In genomic region chr12:76195912-76196708, GRCm38 (mm10) we compare ENCODE assay signal across 8 mouse cellular contexts. TPM values are rescaled to one million over a fixed set of nuclear protein-coding genes. Genes with fewer than 3 reads are reported as not detected.
DNase-seq lines count a peak whose midpoint lies in the region; ATAC-seq and TF ChIP-seq lines count a peak whose summit lies in the region.

No protein-coding gene starts in this region.

- peaks cover 7% of the 10 kb centered on the region for H3K4me1 ChIP-seq in hindbrain, postnatal 0 days (ENCODE audit: insufficient read depth, low read length)

- intact Hi-C loops in left cerebral cortex, adult 2 months (cut with DNase I) = loop anchor here (2.0 to 5.0 kb wide), 2 partner anchors 146 to 409 kb away; no protein-coding TSS in a partner anchor

- peak overlapping the region; percentile 18 for H3K9ac ChIP-seq in hindbrain, postnatal 0 days (replicated peaks; ENCODE audit: low read length)

- TF ChIP-seq CTCF in hindbrain, postnatal 0 days (IDR thresholded peaks at IDR 0.05; ENCODE audit: low read depth) = no peak
- no peak for TF ChIP-seq CTCF in left cerebral cortex, adult 2 months (IDR thresholded peaks at IDR 0.05)

- no peaks in the 10 kb centered on the region for H3K9me3 ChIP-seq in hindbrain, postnatal 0 days (ENCODE audit: low read length)

- ATAC-seq in hindbrain, postnatal 0 days = peak; percentile 83

- WGBS in hindbrain, postnatal 0 days = under 1% methylated on average over 22 of the region's 22 CpGs
- 2% methylated on average over 22 of the region's 22 CpGs for WGBS in macrophage (ENCODE audit: missing documents)

- H3K4me2 ChIP-seq in hindbrain, postnatal 0 days (ENCODE audit: low read depth, low read length) = peak overlapping the region; percentile 63

- no peaks in the 10 kb centered on the region for H3K79me2 ChIP-seq in macrophage (ENCODE audit: inconsistent target)

- no peaks in the 10 kb centered on the region for H3K36me3 ChIP-seq in hindbrain, postnatal 0 days (ENCODE audit: insufficient read depth, low read length)
- no peaks in the 10 kb centered on the region for H3K36me3 ChIP-seq in macrophage (ENCODE audit: inconsistent target)

- no peaks in the 10 kb centered on the region for H3K27me3 ChIP-seq in hindbrain, postnatal 0 days (ENCODE audit: insufficient read depth, low read length)

- H3K27ac ChIP-seq in hindbrain, postnatal 0 days = peak overlapping the region; percentile 32
- no peak overlapping the region; the same call in 1 of the 2 replicates for H3K27ac ChIP-seq in left cerebral cortex, adult 2 months
- no peak overlapping the region for H3K27ac ChIP-seq in macrophage

- peak overlapping the region; percentile 36 for H3K4me3 ChIP-seq in hindbrain, postnatal 0 days (ENCODE audit: low read length)
- peak overlapping the region; percentile 43 for H3K4me3 ChIP-seq in left cerebral cortex, adult 2 months
- peak overlapping the region; percentile 0; the same call in 1 of the 2 replicates for H3K4me3 ChIP-seq in macrophage (ENCODE audit: inconsistent target)

- DNase-seq in adrenal gland, adult (ENCODE audit: inconsistent age in 2 of 2, low spot score in 1 of 2) = peak; percentile 91 to 97
- peak; percentile 91 for DNase-seq in embryo, embryonic 10 days (ENCODE audit: low spot score)
- DNase-seq in gastrocnemius, postnatal 10 days = peak; percentile 75
- DNase-seq in hindbrain, postnatal 0 days (ENCODE audit: low spot score) = peak; percentile 86
- peak; percentile 48 to 53 for DNase-seq in left cerebral cortex, adult 2 months (ENCODE audit: extremely low spot score in 1 of 2, low spot score in 2 of 2)
- peak; percentile 42 for DNase-seq in right cerebral cortex, adult 18-20 months
- peak; percentile 79 for DNase-seq in urinary bladder, adult 2 months (ENCODE audit: low spot score)

RNA-seq across cellular contexts. Expression of gene Esr2, which starts 19.1 kb away (rescaled TPM):
- under 1 TPM; 0.07 to 0.09 TPM for total RNA-seq in gastrocnemius, postnatal 10 days (2021)
- 0.29 and 0.31 TPM in 2 replicates for total RNA-seq in hindbrain, postnatal 0 days (2014; rRNA removed)
- 0.28 and 0.35 TPM in 2 replicates for polyA plus RNA-seq in hindbrain, postnatal 0 days (2015; fragmentation: Nextera tagmentation; extraction: Ambion mirVana)
- under 1 TPM; 0.34 to 0.68 TPM for total RNA-seq in left cerebral cortex, adult 2 months (2021)
- not detected for total RNA-seq in macrophage (2018; cell fraction: chromatin; rRNA removed)
- not detected for total RNA-seq in macrophage (2018; cell fraction: cytosol; rRNA removed)
- total RNA-seq in macrophage (2018; cell fraction: nucleus; rRNA removed) = not detected
- not detected in 3 replicates for polyA plus RNA-seq in macrophage (2018)
- 0.46 and 0.55 TPM in 2 replicates for polyA plus RNA-seq in urinary bladder, adult 2 months (2012; rRNA removed)

RNA-seq across cellular contexts. Expression of gene Tex21, which starts 50.4 kb away (rescaled TPM):
- not detected for total RNA-seq in gastrocnemius, postnatal 10 days (2021)
- total RNA-seq in hindbrain, postnatal 0 days (2014; rRNA removed) = not detected in 2 replicates
- polyA plus RNA-seq in hindbrain, postnatal 0 days (2015; fragmentation: Nextera tagmentation; extraction: Ambion mirVana) = not detected in 2 replicates
- total RNA-seq in left cerebral cortex, adult 2 months (2021) = not detected
- not detected for total RNA-seq in macrophage (2018; cell fraction: chromatin; rRNA removed)
- total RNA-seq in macrophage (2018; cell fraction: cytosol; rRNA removed) = not detected
- total RNA-seq in macrophage (2018; cell fraction: nucleus; rRNA removed) = not detected
- polyA plus RNA-seq in macrophage (2018) = not detected in 3 replicates
- polyA plus RNA-seq in urinary bladder, adult 2 months (2012; rRNA removed) = not detected in 2 replicates

RNA-seq across cellular contexts. Expression of gene Mthfd1, which starts 59.0 kb away (rescaled TPM):
- 10 to 100 TPM; 30.3 to 30.4 TPM for total RNA-seq in gastrocnemius, postnatal 10 days (2021)
- total RNA-seq in hindbrain, postnatal 0 days (2014; rRNA removed) = 30.9 and 31.3 TPM in 2 replicates
- polyA plus RNA-seq in hindbrain, postnatal 0 days (2015; fragmentation: Nextera tagmentation; extraction: Ambion mirVana) = 33.1 and 37.1 TPM in 2 replicates
- total RNA-seq in left cerebral cortex, adult 2 months (2021) = 10 to 100 TPM; 40.0 to 40.3 TPM
- total RNA-seq in macrophage (2018; cell fraction: chromatin; rRNA removed) = 10 to 100 TPM in 18 of 26 experiments, 1 to 10 TPM in 8; 1.4 to 46.9 (median 23.7) TPM
- total RNA-seq in macrophage (2018; cell fraction: cytosol; rRNA removed) = 10 to 100 TPM in 23 of 26 experiments, 1 to 10 TPM in 3; 8.2 to 17.4 (median 13.3) TPM
- 10 to 100 TPM in 14 of 26 experiments, 1 to 10 TPM in 12; 3.1 to 39.3 (median 10.6) TPM for total RNA-seq in macrophage (2018; cell fraction: nucleus; rRNA removed)
- polyA plus RNA-seq in macrophage (2018) = 11.3 to 39.1 TPM (median 14.9 TPM) in 3 replicates
- 28.9 and 31.0 TPM in 2 replicates for polyA plus RNA-seq in urinary bladder, adult 2 months (2012; rRNA removed)

Comparison
In these comparisons a context has a peak if more than half of its experiments do, and no peak if none do; other contexts are left out.
1. DNase-seq: peak in every context shown above with its lines; median percentile 94 in adrenal gland, adult; 91 in embryo, embryonic 10 days; 86 in hindbrain, postnatal 0 days; 79 in urinary bladder, adult 2 months; 75 in gastrocnemius, postnatal 10 days; 50 in left cerebral cortex, adult 2 months; 42 in right cerebral cortex, adult 18-20 months.